Mouse (Mus musculus): ENCODE results near the gene Cacna2d3.

Gene Cacna2d3

DNA sequence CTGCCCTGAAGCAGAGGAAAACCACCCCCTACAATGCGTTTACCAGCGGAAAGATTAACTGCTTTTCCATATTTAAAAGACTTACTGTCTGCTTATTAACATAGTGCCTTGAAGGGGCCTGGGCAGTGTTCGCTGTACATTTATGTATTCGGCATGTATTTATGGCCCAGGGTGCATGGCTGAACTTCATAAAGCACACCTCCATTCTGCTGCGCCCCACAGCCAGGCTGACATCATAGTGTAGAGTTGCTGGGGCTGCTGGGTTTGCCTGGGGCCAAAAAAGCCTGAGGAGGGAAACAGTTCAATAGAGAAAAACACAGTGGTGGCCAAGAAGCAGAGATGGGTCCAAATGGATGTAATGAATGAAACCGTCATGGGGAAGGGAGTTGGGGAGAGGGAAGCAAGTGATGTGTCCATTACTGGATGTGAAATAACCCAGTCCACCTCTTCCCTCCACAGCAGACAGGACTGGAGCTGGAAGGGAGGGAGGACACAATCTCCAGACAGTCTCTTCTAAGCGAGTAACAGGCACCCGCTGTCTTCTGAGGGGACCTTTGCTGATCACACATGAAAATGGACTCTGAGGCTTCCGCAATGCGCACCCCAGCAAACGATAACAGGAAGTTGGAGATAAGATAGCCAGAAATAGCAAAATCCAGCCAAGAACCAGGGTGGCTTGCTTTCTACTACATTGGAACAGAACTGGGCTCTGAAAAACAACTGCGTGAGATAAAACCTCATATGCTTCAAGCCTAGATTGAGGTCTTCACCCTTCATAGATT, 798.3 kb downstream of the Cacna2d3 start:
- DNase-seq (ENCODE audit: low spot score): no peak

DNA sequence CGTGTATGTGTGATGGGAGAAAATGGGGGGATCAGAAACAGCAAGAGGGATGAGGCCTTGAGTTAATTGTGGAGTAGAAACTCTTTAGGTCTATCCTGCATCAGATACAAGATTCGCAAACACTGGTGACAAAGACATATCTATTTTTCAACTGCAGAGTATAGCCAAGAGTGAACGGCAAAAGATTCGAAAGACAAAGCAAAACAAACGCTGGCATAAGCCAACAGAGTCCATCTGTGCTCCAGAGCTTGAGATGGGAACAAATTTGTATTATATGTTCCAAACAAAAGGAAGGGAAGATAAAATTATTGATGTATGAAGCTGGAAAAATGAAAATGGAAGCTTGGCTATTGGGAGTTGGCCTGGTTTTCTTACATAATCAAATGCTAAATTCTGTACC, 802.8 kb downstream of the Cacna2d3 start:
- no peak for DNase-seq (ENCODE audit: low spot score)

DNA sequence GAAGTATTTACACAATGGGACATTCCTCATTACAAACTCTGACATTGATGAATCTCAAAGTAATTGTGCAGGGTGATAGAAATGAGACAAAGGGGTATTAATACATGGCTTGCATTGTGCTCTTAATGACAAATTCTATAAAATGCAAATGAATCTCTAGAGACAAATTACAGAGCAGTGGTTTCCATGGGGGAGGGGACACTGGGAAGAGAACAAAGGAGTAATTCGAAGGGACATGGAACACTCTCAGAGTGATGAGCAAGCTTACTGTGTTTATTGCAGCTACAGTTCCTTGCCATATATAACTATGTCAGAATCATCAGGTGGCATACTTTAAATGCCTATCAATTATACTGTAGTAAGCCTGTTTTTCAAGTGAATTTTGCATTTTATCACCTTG, 806.7 kb downstream of the Cacna2d3 start:
- DNase-seq (ENCODE audit: low spot score): no peak

DNA sequence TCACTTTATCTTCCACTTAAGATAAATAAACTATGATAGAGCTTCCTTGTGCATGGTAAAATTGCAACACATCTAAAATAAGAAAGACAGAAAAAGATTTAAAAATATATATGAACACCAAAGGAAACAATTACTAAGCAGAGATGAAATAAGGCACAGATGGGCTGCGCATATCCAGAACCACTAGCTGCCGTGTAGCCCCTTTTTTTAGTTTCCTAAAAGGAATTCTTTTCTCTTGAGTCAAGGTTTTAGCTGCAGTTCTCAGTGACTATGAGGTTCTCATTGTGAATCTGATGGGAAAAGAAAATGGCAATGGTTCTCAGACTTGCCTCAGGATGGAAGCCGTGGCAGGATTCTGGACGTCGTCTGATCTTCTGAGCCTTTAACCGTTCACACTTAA, 814.0 kb downstream of the Cacna2d3 start:
- no peak for DNase-seq (ENCODE audit: low spot score)

DNA sequence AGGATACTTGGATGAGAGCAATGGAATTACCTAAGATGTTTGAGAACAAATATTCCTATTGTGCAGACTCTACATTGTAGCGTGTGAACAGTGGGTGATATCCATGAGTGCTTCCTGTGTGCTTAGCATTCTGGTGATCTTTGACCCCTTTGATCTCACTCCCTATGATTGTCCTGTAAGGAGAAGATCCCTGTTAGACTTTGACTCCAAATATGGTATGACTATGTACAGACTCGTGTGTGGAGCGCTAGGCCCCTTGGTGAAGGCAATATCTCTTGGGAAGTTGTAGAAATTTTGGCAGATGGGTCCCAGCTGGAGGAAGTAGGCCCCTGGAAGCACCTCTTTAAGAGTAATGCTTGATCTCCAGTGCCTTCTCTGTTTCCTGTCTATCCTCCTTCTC, 829.1 kb downstream of the Cacna2d3 start:
- no peak for DNase-seq (ENCODE audit: low spot score)

DNA sequence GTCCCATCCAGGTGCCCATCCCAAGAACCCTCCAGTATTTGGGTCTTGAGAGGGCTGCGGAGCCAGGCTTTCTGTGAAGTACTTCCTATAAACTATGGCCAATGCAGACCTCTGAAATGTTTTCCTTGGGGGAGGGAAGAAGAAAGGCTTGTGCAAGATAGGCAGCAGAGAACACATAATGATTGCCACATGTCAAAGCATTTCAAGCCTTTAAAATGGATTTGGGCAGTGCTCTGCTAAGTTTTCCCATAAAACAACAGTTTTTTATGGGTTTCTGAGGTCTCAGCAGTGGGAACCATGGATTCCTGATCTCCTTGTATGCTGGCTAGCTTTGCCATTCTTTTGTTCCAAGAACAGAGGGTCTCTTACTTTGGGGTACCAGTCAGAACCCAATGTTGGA, 834.3 kb downstream of the Cacna2d3 start:
- DNase-seq (ENCODE audit: low spot score): no peak

DNA sequence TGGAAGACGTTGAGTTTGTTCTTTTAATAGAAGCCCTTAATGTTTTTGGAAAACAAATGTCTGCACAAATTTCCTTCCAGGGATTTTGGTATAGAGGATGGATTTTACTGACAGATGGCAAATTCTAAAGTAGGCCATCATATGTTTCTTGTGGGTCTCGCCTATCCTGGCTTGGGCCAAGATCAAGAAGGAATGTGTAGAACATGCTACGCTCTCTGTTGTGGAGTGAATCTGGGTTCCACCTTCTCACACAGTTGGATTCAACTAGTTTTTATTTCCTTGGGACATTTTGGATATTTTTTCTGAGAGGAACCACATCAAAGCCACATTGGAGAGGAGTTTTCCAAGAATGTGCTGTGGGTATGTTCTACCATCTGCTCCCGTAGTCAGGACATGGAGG, 835.0 kb downstream of the Cacna2d3 start:
- DNase-seq (ENCODE audit: low spot score): no peak

DNA sequence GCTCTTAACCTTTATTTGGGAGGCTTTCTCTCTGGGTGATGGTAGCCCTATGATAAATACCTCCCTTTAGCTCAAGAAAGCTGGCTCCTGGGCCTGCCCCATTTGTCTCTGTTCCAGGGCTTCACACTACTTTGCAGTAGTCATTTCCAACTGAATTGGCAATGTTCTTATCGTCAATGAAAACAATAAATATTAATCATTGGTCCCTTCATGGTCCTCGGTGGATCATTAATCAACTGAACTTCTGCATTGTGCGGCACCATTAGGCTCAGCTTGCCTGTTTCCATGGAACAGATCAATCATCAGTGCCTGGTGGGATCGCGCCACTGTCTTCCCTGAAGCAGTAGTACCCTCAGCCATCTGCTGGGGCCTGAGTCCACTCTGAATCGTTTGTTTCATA, 850.7 kb downstream of the Cacna2d3 start:
- no peak for DNase-seq (ENCODE audit: low spot score)

DNA sequence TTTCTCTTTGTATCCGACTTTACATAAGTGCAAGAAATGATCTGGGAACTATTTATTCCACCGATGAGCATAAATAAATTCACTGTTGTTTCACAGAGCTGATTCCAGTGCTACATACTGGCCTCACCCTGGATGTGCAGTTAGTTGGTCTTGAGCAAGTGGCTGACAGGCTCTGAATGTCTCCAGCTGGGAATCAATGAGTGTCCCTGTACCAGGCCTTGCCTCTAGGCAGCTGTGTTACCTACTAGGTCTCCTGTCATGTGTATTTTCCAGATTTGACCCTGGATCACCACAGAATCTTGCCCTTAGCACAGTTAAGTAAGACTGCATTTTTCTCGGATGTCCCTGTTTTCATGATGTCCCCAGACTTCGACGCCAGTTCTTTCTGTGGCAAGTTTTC, 851.3 kb downstream of the Cacna2d3 start:
- no peak for DNase-seq (ENCODE audit: low spot score)

DNA sequence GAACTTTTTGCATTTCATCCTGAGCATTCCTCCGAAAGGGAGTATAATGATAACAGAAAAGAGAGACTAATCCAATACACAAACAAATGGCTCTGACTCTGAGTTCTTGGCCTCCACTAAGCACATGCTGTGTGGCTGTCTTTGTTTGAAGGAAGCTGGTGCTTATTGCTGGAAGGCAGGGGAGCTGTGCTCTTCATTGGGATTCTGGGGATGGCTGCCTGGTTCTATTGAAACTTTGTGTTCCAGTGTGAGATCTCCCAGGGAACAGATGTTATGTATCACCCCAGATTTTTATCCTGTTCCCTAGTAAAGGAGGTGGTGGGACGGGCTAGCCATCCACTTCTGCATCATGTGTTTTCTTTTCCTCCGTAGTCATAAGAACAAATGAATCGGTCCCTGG, 856.7 kb downstream of the Cacna2d3 start:
- DNase-seq (ENCODE audit: low spot score): no peak

DNA sequence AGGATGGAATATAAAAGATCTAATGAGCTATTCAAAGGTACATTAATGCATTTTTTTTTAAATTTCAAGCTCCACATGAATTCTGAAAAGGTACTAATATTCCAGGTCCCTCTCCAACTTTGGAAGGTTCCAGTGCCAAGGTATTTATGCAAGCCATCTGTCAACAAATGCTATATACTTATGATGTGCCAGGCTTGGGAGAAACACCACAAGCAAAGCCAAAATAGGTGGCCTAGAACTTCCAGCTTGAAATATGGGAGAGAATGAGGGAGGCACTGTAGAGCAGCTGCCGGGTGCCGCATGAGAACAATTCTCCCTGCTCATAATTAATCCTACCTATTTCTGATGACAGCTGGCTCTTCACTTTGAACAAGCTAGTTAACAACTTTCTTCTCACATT, 860.5 kb downstream of the Cacna2d3 start:
- DNase-seq (ENCODE audit: low spot score): no peak
